Mouse (Mus musculus): ENCODE measurements at regions not wholly inside any gene's neighbourhood (a gene's known extent, or its start where the extent isn't known, plus 50 kb on each side); places are given as distances from the start of the nearest gene placed in this dataset.

DNA sequence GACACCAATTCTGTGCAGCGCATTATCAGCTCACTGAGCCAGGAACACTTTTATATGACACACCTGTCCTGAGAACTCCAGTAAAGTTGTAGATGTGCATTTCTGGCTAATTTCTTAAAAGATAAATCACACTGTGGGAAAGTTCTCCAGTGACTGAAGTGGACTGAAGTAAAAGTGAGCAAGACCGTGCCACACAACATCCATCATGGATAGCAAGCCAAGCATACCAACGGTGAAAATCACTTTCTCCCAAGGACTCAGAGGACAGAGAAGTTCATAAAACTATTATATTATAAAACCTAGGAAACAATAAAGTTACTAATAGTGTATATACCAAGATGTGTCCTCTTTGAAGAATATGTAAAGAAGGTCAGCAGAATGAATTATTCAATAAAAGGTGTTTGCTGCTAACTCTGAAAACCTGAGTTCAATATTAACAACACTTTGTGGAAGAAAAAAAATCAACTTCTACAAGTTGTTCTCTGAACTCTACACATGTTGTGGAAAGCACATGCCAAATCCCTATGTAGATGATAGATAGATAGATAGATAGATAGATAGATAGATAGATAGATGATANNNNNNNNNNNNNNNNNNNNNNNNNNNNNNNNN is 298.2 kb upstream of the Igbp1b start:
- Histone ChIP-seq H3K4me2 (no peak overlapping the region), H3K4me1 (replicated peaks) (no peaks in the 10 kb centered on the region), H3K27ac (ENCODE audit: poor library complexity, severe bottlenecking) (no peak overlapping the region), H3K27me3 (replicated peaks) (no peaks in the 10 kb centered on the region), H3K4me3 (no peak overlapping the region), H3K9ac (no peak overlapping the region), H3K36me3 (no peaks in the 10 kb centered on the region), H3K9me3 (replicated peaks) (peaks cover 5% of the 10 kb centered on the region; the same call in 1 of the 2 replicates)
- WGBS = 97% methylated on average over 3 of the region's 3 CpGs
- no peak for ATAC-seq (ENCODE audit: insufficient number of reproducible peaks, low FRiP score)

DNA sequence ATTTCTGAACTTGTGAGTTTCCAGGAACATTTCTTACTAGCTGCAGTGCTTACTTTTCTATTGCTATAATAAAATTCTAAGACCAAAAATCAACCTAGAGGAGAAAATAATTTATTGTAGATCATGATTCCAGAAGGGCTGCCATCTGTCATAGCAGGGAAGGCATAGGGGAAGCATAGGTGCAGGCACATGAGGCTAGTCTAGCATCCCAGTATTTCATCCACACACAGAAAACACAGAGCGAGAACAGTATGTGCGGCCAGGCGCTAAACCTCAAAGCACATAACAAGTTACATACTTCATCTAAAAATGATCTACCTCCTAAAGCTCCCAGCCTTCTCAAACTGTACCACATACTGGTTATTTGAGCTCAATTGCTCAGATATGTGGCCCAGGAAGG is 292.5 kb upstream of the Igbp1b start:
- H3K9ac ChIP-seq = no peak overlapping the region
- ATAC-seq (ENCODE audit: insufficient number of reproducible peaks, low FRiP score) = no peak
- no peak overlapping the region for H3K4me2 ChIP-seq
- no peaks in the 10 kb centered on the region for H3K9me3 ChIP-seq (replicated peaks)
- no peaks in the 10 kb centered on the region for H3K4me1 ChIP-seq (replicated peaks)
- no peaks in the 10 kb centered on the region for H3K27me3 ChIP-seq (replicated peaks)
- H3K36me3 ChIP-seq = no peaks in the 10 kb centered on the region
- no peak overlapping the region for H3K4me3 ChIP-seq
- H3K27ac ChIP-seq (ENCODE audit: poor library complexity, severe bottlenecking) = no peak overlapping the region
- WGBS = 88% methylated on average over 3 of the region's 3 CpGs

DNA sequence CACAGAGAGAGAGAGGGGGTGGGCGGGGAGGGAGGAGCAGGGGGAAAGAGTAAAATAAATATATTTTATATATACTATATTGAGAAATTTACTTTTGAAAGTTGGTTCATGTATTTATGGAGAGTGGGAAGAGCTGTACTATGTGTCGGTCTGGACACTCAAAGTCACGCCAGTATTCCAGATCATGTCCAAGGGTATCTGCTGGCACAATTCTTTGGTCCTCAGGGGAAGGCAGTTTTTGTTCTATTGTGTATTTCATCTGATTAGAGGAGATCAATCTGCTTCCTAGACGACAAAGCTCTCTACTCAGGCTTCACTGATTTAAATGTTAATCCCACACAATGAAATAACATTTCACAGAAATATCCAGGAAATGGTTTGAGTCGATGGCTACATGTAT is 288.3 kb upstream of the Igbp1b start:
- Histone ChIP-seq H3K27ac (ENCODE audit: poor library complexity, severe bottlenecking) (no peak overlapping the region), H3K4me1 (replicated peaks) (no peaks in the 10 kb centered on the region), H3K9ac (no peak overlapping the region), H3K36me3 (no peaks in the 10 kb centered on the region), H3K9me3 (replicated peaks) (no peaks in the 10 kb centered on the region), H3K27me3 (replicated peaks) (no peaks in the 10 kb centered on the region), H3K4me3 (no peak overlapping the region), H3K4me2 (no peak overlapping the region)
- no peak for ATAC-seq (ENCODE audit: insufficient number of reproducible peaks, low FRiP score)
- 73% methylated on average over 5 of the region's 5 CpGs for WGBS

DNA sequence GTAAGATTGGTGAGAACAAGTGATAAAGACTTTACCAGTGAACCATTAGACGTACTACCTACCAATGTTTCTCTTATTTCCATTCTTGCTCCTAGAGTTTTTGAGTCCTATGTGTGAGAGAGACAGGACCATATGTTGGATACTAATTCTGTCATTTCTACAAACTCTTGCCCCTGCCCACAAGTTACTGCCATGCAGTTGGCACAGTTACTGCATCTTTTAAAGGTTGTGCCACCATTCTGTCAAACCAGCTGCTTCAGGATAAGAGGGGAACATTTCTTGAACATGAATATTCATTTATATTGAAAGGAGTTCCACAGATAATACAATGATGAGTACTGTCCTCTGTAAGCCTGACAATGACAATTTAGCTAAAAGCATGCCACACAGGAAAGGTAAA is 287.1 kb upstream of the Igbp1b start:
- no peak overlapping the region for H3K4me2 ChIP-seq
- no peak overlapping the region for H3K4me3 ChIP-seq
- H3K9me3 ChIP-seq (replicated peaks) = no peaks in the 10 kb centered on the region
- H3K4me1 ChIP-seq (replicated peaks) = no peaks in the 10 kb centered on the region
- WGBS = 60% methylated on average over 1 of the region's 1 CpGs
- no peak for ATAC-seq (ENCODE audit: insufficient number of reproducible peaks, low FRiP score)
- no peak overlapping the region for H3K27ac ChIP-seq (ENCODE audit: poor library complexity, severe bottlenecking)
- no peak overlapping the region for H3K9ac ChIP-seq
- no peaks in the 10 kb centered on the region for H3K27me3 ChIP-seq (replicated peaks)
- no peaks in the 10 kb centered on the region for H3K36me3 ChIP-seq

DNA sequence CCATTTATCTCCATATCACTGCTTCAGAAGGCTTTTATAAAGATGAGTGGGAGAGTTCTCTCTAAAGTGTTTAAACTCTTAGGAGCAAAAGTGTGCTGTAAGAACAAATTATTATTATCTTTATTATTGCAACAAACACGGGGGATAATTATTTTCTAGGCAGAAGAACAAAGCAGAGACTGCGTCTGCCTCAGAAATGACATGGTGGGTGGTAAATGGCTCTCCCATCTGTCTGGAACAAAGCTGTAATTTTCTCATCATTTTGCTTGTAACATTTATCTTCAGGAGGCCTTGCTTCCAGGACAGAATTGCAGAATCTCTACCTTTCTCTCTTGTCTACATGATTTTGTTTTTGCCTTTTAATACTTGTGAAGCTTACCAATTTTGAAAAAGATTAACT is 261.8 kb upstream of the Igbp1b start:
- WGBS = 59% methylated on average over 2 of the region's 2 CpGs
- no peaks in the 10 kb centered on the region for H3K36me3 ChIP-seq
- ATAC-seq (ENCODE audit: insufficient number of reproducible peaks, low FRiP score) = no peak

DNA sequence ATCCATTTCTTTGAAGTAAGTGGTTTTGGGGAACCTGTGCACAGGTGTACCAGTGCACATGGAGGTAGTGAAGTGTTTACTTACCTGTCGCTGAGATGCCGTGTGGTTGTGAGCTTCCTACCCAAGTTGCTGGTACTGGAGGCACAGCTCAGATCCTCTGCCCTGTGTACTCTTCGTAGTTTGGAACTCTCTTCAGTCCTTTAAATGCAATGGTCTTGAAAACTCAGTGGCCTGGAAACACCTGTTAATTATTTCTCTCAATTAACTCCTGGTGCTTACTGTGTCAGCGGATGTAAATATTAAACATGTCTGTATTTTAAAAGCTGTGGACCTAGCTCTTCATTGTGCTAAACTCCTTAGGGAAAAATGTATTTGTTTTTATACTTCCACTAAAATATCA is 261.2 kb upstream of the Igbp1b start:
- WGBS = 87% methylated on average over 4 of the region's 4 CpGs
- H3K27me3 ChIP-seq (replicated peaks) = no peaks in the 10 kb centered on the region
- H3K4me1 ChIP-seq (replicated peaks) = no peaks in the 10 kb centered on the region
- no peaks in the 10 kb centered on the region for H3K9me3 ChIP-seq (replicated peaks)
- no peak overlapping the region for H3K27ac ChIP-seq (ENCODE audit: poor library complexity, severe bottlenecking)
- no peak overlapping the region for H3K9ac ChIP-seq
- no peak overlapping the region for H3K4me3 ChIP-seq
- no peaks in the 10 kb centered on the region for H3K36me3 ChIP-seq
- H3K4me2 ChIP-seq = no peak overlapping the region
- ATAC-seq (ENCODE audit: insufficient number of reproducible peaks, low FRiP score) = no peak

More for the DNA sequence above, 261.8 kb upstream of the Igbp1b start:
- no peak overlapping the region for H3K4me3 ChIP-seq
- no peaks in the 10 kb centered on the region for H3K9me3 ChIP-seq (replicated peaks)
- H3K27ac ChIP-seq (ENCODE audit: poor library complexity, severe bottlenecking) = no peak overlapping the region
- no peak overlapping the region for H3K9ac ChIP-seq
- no peaks in the 10 kb centered on the region for H3K4me1 ChIP-seq (replicated peaks)
- no peak overlapping the region for H3K4me2 ChIP-seq
- H3K27me3 ChIP-seq (replicated peaks) = no peaks in the 10 kb centered on the region

DNA sequence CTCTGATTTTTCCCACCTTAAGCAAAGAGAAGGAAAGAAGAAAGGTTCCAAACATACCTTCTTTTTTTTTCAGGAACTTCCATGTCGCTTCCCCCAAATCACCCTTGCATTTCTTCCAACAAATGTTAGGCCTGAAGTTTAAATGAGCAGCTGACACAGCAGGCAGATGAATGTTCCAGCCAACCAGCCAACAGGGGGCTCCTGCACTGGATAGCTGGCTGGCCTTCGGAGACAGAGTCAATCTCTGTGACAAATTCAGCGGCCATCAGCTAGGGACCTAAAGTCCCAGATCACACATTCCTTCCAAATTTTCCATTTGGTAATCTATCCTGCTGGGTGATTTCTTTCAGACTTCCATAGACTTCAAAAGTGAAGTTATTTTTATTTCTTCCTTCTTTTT is 256.6 kb upstream of the Igbp1b start:
- Histone ChIP-seq H3K4me3 (no peak overlapping the region), H3K9me3 (replicated peaks) (no peaks in the 10 kb centered on the region), H3K36me3 (no peaks in the 10 kb centered on the region), H3K27ac (ENCODE audit: poor library complexity, severe bottlenecking) (no peak overlapping the region), H3K4me2 (no peak overlapping the region), H3K4me1 (replicated peaks) (no peaks in the 10 kb centered on the region), H3K27me3 (replicated peaks) (no peaks in the 10 kb centered on the region), H3K9ac (no peak overlapping the region)
- 55% methylated on average over 3 of the region's 3 CpGs for WGBS
- ATAC-seq (ENCODE audit: insufficient number of reproducible peaks, low FRiP score) = no peak

DNA sequence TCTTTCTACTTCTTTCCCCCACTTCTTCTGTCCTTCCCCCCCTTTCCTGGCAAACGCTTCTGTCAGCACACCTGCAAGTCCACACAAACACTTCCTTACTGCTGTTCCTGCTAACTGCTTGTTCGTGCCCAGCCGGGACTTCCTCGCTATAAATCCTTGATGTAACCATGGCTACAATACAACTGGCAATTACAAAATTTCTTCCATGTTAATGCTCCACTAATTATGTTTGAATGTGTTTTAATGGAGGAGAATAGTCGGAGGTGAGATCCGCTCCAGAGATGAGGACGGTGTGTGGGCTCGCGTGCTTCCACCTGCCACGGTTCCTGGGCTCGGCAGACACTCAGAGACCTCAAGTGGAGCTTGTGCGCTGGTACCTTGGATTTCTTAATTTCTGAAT is 215.3 kb upstream of the Igbp1b start:
- ATAC-seq (ENCODE audit: insufficient number of reproducible peaks, low FRiP score) = no peak
- 83% methylated on average over 12 of the region's 12 CpGs for WGBS
- Histone ChIP-seq H3K36me3 (no peaks in the 10 kb centered on the region), H3K4me1 (replicated peaks) (no peaks in the 10 kb centered on the region), H3K9ac (no peak overlapping the region), H3K27me3 (replicated peaks) (no peaks in the 10 kb centered on the region), H3K9me3 (replicated peaks) (no peaks in the 10 kb centered on the region), H3K4me3 (no peak overlapping the region), H3K27ac (ENCODE audit: poor library complexity, severe bottlenecking) (no peak overlapping the region), H3K4me2 (no peak overlapping the region)

DNA sequence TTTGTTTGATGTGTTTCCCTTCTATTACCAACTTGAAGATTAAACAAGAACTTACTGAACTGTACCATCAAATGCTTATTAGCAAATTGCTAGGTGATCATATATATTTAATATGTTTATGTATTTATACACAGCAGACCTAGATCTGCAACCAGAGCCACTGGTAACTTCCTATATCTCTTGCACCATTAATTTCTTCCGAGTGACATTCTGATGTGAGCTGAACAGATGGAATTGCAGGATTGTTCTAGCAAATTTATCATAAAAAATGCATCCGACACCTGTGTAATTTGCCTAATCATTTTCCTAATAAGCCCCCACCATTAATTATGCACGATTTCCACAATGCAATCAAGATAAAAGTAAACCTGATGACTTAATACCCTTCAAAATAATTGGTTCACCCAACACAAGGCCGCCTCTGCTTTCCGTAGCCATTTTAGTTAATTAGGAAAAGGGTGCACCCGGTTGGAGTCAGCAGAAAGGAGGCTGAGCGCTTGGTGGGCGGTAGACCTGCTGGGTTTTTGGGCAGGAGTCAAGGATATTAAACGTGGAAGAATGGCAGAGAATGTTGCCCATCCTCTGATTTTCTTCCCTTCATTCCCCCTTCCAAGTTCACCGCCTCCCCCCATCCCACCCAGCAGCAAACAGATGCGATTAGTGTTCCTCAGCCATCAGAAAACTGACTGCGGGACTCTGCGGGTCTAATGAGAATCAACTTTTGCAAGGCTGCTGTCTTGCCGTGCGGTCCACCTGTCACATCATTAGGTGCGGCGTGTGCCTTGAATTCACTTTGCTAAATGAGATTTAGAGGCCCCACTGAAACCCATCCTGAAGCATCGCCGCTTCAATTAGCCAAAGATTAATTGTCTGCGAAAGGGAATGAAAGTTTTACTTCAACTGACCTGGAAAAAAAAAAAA is 214.4 kb upstream of the Igbp1b start:
- no peak overlapping the region for H3K9ac ChIP-seq
- H3K36me3 ChIP-seq = no peaks in the 10 kb centered on the region
- no peak overlapping the region for H3K4me3 ChIP-seq
- ATAC-seq (ENCODE audit: insufficient number of reproducible peaks, low FRiP score) = no peak
- no peaks in the 10 kb centered on the region for H3K9me3 ChIP-seq (replicated peaks)
- H3K27me3 ChIP-seq (replicated peaks) = no peaks in the 10 kb centered on the region
- H3K4me2 ChIP-seq = no peak overlapping the region
- H3K27ac ChIP-seq (ENCODE audit: poor library complexity, severe bottlenecking) = no peak overlapping the region
- H3K4me1 ChIP-seq (replicated peaks) = no peaks in the 10 kb centered on the region
- WGBS = 72% methylated on average over 20 of the region's 20 CpGs

DNA sequence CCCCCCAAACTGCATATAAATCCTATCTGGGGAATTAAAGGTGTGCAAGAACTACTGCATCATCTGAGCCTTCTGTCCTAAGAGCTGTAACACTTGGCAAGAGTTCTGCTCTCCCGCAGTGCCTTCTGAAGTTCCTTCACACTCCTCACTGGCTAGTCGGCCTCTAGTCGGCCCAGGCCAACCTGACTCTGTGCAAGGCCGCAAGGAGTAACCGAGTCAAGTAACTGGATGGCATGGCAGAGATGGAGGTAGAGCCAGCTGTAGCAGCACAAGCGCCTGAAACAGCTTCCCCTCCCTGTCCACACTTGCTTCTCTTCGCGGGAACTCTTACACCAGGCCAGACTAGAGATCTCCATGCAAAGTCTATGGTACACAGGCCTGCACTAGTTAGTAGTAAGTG is 179.7 kb upstream of the Igbp1b start:
- H3K4me2 ChIP-seq = no peak overlapping the region
- no peak overlapping the region for H3K4me3 ChIP-seq
- no peaks in the 10 kb centered on the region for H3K9me3 ChIP-seq (replicated peaks)
- no peak overlapping the region for H3K27ac ChIP-seq (ENCODE audit: poor library complexity, severe bottlenecking)
- H3K36me3 ChIP-seq = no peaks in the 10 kb centered on the region
- no peak for ATAC-seq (ENCODE audit: insufficient number of reproducible peaks, low FRiP score)
- H3K4me1 ChIP-seq (replicated peaks) = no peaks in the 10 kb centered on the region
- H3K27me3 ChIP-seq (replicated peaks) = no peaks in the 10 kb centered on the region
- H3K9ac ChIP-seq = no peak overlapping the region
- 89% methylated on average over 8 of the region's 8 CpGs for WGBS

DNA sequence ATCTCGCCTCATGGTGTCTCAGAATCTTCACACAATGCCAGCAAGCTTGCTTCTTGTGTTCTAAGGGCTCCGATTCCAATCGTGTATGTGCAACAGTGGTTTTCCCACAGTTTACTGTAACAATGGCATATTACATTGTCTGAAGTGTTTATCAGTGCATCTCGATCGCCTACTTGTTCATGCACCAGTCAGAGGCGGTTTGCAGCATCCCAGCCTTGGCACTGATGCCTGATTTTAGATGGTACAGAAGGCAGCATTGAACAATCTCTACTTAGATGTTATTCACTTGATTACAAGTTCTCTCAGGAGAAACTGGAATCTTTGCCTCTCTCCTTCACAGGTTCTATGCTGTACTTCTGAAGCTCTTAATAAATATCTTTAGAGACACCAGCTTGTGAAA is 176.5 kb upstream of the Igbp1b start:
- no peaks in the 10 kb centered on the region for H3K27me3 ChIP-seq (replicated peaks)
- no peak overlapping the region for H3K4me3 ChIP-seq
- H3K4me2 ChIP-seq = no peak overlapping the region
- no peak overlapping the region for H3K9ac ChIP-seq
- H3K9me3 ChIP-seq (replicated peaks) = no peaks in the 10 kb centered on the region
- no peaks in the 10 kb centered on the region for H3K36me3 ChIP-seq
- WGBS = 86% methylated on average over 6 of the region's 6 CpGs
- no peaks in the 10 kb centered on the region for H3K4me1 ChIP-seq (replicated peaks)
- no peak for ATAC-seq (ENCODE audit: insufficient number of reproducible peaks, low FRiP score)
- H3K27ac ChIP-seq (ENCODE audit: poor library complexity, severe bottlenecking) = no peak overlapping the region

Data from heart, embryonic 12.5 days (tissue).